Mouse (Mus musculus) adrenal gland, postnatal 4 days (tissue): ENCODE results near the gene Pik3c2b. TPM values are rescaled to one million over a fixed set of nuclear protein-coding genes. Genes with fewer than 3 reads are reported as not detected.

Experiments used
- DNase-seq, 2 experiments: peaks; one replicate each; pipeline ENCODE4 v3.0.0; 2021 to 2022; ENCODE audit warnings: low spot score in 2 of 2, mixed read lengths in 2 of 2
- total RNA-seq, 2 experiments: library from RNA; stranded (reverse); gene quantifications; 2 replicates each; pipeline ENCODE4 v1.2.3; 2021

Pik3c2b gene
- total RNA-seq, 2 experiments from 2014 or later: 11.0 to 11.2 TPM

GRCm38 (mm10) chr1:133132388-133133326 lies 87.2 kb downstream of the Pik3c2b start:
- no peak for DNase-seq

- DNase-seq: no peak
These were observed 88.0 kb downstream of the Pik3c2b start for GRCm38 (mm10) chr1:133133425-133133824.

GRCm38 (mm10) chr1:133134071-133134470 lies 88.6 kb downstream of the Pik3c2b start:
- DNase-seq: no peak

- DNase-seq: no peak
These were observed 89.4 kb downstream of the Pik3c2b start for GRCm38 (mm10) chr1:133134881-133135280.

- DNase-seq: no peak
These were observed 90.3 kb downstream of the Pik3c2b start for GRCm38 (mm10) chr1:133135808-133136207.

- no peak for DNase-seq
These were observed 92.9 kb downstream of the Pik3c2b start for GRCm38 (mm10) chr1:133138401-133138800.

GRCm38 (mm10) chr1:133146014-133147009 lies 100.8 kb downstream of the Pik3c2b start:
- no peak for DNase-seq

GRCm38 (mm10) chr1:133147324-133147723 lies 101.9 kb downstream of the Pik3c2b start:
- no peak for DNase-seq

- no peak for DNase-seq
These were observed 102.7 kb downstream of the Pik3c2b start for GRCm38 (mm10) chr1:133148122-133148521.

GRCm38 (mm10) chr1:133150556-133150955 lies 105.1 kb downstream of the Pik3c2b start:
- no peak for DNase-seq

GRCm38 (mm10) chr1:133152213-133152612 lies 106.7 kb downstream of the Pik3c2b start:
- no peak for DNase-seq

- no peak for DNase-seq
These were observed 109.8 kb downstream of the Pik3c2b start for GRCm38 (mm10) chr1:133155270-133155669.

Other genes with a start within 250 kb of the Pik3c2b start
- gene Lrrn2, start 165.4 kb upstream of the Pik3c2b start, total RNA-seq: 10 to 100 TPM; 10.9 to 13.2 TPM
- 100 to 1,000 TPM; 119 to 122 TPM for gene Mdm4, start 15.1 kb upstream of the Pik3c2b start, total RNA-seq
- 10 to 100 TPM; 71.6 to 75.0 TPM for gene Ppp1r15b, start 85.5 kb downstream of the Pik3c2b start, total RNA-seq
- gene Plekha6, start 118.5 kb downstream of the Pik3c2b start, total RNA-seq: 10 to 100 TPM; 22.2 to 32.7 TPM